Mouse (Mus musculus) hindbrain, embryonic 10.5 days (tissue): ENCODE results near the gene Ccdc85b. TPM values are rescaled to one million over a fixed set of nuclear protein-coding genes. Genes with fewer than 3 reads are reported as not detected.
A peak's percentile ranks its signal among the peaks of the same experiment; 100 is the strongest.

Experiments used
- DNase-seq: peaks from one replicate; pipeline ENCODE4 v3.0.0-alpha.2; 2017; ENCODE audit warnings: low spot score
- H3K27ac ChIP-seq: fragments of 300-500 bp; sonication (generic); 2 replicates; pipeline ENCODE4 v1.5.1; 2016; ENCODE audit warnings: mild to moderate bottlenecking, moderate library complexity
- H3K27me3 ChIP-seq: fragments of 300-500 bp; sonication (generic); 2 replicates; pipeline ENCODE4 v1.6.1; 2016; ENCODE audit warnings: mild to moderate bottlenecking; ENCODE audit not compliant: poor library complexity, insufficient read depth, severe bottlenecking
- H3K36me3 ChIP-seq: fragments of 300-500 bp; sonication (generic); 2 replicates; pipeline ENCODE4 v1.6.1; 2016; ENCODE audit warnings: mild to moderate bottlenecking, moderate library complexity
- H3K4me1 ChIP-seq: fragments of 300-500 bp; sonication (generic); replicated peaks from 2 replicates; pipeline ENCODE4 v1.6.1; 2016; ENCODE audit warnings: mild to moderate bottlenecking
- H3K4me3 ChIP-seq: fragments of 300-500 bp; sonication (generic); 2 replicates; pipeline ENCODE4 v1.5.1; 2016; ENCODE audit warnings: mild to moderate bottlenecking, moderate library complexity
- H3K9me3 ChIP-seq: fragments of 300-500 bp; sonication (generic); 2 replicates; pipeline ENCODE4 v1.6.1; 2016; ENCODE audit warnings: mild to moderate bottlenecking, moderate library complexity
- WGBS: fragments of 180-500 bp; shearing (Covaris S2); methylation state at CpG from one replicate; pipeline ENCODE4 v1.1.7; 2016; 5-methylcytosine and 5-hydroxymethylcytosine counted together
- polyA plus RNA-seq: library from polyadenylated mRNA; unstranded; fragments of >200 nt; fragmentation: Nextera tagmentation; extraction: Ambion mirVana; gene quantifications from 2 replicates; pipeline ENCODE4 v1.2.1, GENCODE M21; 2016

The Ccdc85b gene
- polyA plus RNA-seq, 1 experiment from 2014 or later: 8.6 TPM

DNA sequence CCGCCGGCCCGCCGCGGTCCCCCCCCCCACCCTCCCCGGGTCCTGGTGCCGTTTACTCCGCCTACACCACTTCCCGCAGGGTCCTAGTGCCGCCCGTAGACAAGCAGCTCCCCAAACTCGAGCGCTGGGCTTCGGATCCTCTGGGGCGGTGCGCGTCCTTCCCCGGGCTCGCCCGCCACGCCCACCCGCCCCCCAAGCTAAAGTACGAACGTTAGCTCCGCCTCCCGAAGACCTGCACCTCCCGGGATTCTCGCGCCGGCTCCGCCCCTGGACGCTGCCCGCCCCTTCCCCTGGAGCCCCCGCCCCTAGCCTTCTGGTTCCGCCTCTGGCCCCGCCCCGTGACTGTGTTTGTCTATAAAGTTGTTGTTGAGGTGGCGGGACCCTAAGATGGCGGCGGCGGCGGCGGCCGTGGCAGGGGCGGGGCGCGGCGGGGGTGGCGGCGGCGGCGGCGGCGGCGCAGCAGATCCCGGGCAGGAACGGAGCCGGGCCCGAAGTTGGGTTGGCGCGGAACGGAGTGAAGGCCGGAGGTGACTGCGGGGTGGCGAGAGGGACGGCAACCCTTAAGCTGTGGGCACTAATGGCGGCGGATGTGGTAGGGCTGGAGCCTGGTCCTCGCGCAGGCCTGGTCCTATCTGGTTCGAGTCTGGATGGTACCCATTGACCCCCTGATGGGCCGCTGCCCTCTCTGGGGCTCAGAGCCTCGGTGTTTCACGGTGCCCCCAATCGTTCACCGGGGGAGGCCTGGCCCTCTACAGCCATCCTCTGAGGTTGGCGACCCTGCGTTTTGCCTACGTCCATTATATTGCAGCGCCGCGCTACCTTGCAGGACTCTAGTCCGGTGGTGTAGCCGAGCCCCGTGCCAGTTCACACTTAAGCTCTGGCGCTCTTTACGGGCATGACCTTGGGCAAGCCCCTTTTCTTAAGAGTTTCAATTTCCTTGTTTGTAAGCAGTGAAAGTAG, 32.6 kb downstream of the Ccdc85b start, which contains the start of the genes Drap1 and AI837181:
Gene Drap1, minus strand, starts transcription at position 198 of the 960 bp plus-strand sequence.
Gene AI837181, plus strand, starts transcription at position 363 of the 960 bp plus-strand sequence.
- no peaks in the 10 kb centered on the region for H3K9me3 ChIP-seq
- peaks cover 42% of the 10 kb centered on the region for H3K4me1 ChIP-seq
- H3K27ac ChIP-seq: peak within 1 kb of the TSS; percentile 98
- no peaks in the 10 kb centered on the region for H3K27me3 ChIP-seq
- peak; percentile 97 for DNase-seq
- peaks cover 57% of the 10 kb centered on the region for H3K36me3 ChIP-seq
- WGBS: under 1% methylated on average over 87 of the region's 87 CpGs
- peak within 1 kb of the TSS; percentile 90 for H3K4me3 ChIP-seq

DNA sequence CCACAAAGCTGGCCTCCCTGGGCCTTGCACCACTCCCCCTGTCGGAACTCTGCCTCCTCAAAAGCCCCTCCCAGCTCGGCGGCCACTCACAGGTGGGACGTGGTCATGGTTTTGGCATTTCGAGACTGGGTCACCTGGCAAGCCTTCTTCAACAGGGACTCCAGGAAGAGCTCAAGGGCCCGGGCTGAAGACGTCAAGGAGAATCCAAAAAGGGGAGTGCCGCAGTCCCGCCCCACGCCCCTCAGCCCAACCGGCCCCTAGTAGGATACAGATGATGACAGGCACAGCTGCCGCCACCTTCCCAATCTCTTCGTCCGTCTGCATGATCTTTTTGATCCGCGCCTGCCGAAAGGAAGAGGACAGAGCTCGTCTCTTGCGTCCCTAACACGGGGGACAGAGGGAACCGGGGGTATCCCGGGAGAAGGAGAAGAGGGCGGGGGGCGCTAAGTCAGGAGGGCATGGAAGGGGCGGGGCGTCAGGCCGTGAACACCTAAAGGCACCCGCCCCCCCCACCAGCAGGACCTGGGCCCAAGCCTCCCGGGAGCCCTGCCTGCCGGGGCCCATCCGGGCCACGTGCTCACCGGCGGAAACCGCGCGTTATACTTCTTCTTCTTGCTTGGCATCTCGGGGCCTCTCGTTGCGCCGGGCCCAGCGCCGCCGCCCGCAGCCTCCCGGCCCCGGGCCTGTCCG, 33.5 kb downstream of the Ccdc85b start:
- WGBS: under 1% methylated on average over 48 of the region's 48 CpGs
- no peak for DNase-seq
- H3K27ac ChIP-seq: peak overlapping the region; percentile 98

DNA sequence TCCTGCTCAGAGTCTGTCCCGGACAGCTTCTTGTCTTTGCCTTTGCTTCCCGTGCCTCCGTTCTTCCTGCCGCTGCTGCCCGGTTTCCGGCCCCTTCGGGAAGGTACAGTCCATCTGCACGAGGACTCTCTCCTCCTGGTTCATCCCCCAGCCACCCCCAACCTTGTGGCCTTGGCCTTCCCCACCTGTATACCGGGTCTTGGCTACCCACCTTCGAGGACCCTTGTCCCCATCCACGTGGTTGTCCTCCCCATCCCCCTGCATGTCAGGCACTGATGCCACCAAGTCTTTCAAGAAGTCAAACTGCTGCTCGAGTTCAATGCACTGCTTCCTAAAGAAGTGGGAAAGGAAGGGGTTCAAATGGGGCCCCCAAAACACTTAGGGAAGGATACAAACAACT, 34.1 kb downstream of the Ccdc85b start:
- peak overlapping the region; percentile 90 for H3K4me3 ChIP-seq
- peak overlapping the region; percentile 98 for H3K27ac ChIP-seq
- no peak for DNase-seq
- WGBS: 73% methylated on average over 12 of the region's 12 CpGs
- H3K36me3 ChIP-seq: peaks cover 65% of the 10 kb centered on the region
- H3K4me1 ChIP-seq: peaks cover 42% of the 10 kb centered on the region
- no peaks in the 10 kb centered on the region for H3K9me3 ChIP-seq
- H3K27me3 ChIP-seq: no peaks in the 10 kb centered on the region

More for the DNA sequence above, 33.5 kb downstream of the Ccdc85b start:
- no peaks in the 10 kb centered on the region for H3K27me3 ChIP-seq
- H3K36me3 ChIP-seq: peaks cover 65% of the 10 kb centered on the region
- no peaks in the 10 kb centered on the region for H3K9me3 ChIP-seq
- H3K4me1 ChIP-seq: peaks cover 42% of the 10 kb centered on the region
- peak overlapping the region; percentile 90 for H3K4me3 ChIP-seq

DNA sequence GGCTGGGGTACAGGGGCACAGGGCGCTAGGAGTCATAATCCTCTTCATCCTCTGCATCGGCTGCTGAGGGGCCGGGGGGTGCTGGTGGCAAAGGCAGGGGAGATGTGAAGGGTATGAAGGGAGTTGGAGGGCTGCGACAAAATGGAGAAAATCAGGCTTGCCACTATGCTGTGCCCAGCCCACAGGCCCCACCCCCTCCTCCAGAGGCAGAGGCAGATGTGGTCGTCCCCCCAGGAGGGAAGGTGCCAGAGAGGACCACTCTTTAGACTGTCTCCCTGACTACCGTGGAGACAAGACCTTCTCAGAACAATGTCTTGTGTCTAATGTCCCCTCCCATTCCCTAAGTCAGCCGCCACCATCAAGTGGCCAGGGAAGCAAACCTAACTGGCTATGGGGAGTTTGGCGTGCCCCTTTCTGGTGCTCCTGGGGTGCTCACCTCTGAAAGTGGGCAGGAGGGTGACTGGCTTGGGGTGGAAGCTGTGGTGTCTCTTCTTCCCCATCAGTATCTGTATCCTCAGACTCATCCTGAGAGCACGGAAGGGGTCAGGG, 34.7 kb downstream of the Ccdc85b start:
- Histone ChIP-seq H3K4me3 (peak overlapping the region; percentile 90), H3K9me3 (no peaks in the 10 kb centered on the region), H3K27ac (peak overlapping the region; percentile 98; the same call in 1 of the 2 replicates), H3K36me3 (peaks cover 69% of the 10 kb centered on the region), H3K4me1 (peaks cover 41% of the 10 kb centered on the region), H3K27me3 (no peaks in the 10 kb centered on the region)
- DNase-seq: no peak
- 71% methylated on average over 9 of the region's 9 CpGs for WGBS

DNA sequence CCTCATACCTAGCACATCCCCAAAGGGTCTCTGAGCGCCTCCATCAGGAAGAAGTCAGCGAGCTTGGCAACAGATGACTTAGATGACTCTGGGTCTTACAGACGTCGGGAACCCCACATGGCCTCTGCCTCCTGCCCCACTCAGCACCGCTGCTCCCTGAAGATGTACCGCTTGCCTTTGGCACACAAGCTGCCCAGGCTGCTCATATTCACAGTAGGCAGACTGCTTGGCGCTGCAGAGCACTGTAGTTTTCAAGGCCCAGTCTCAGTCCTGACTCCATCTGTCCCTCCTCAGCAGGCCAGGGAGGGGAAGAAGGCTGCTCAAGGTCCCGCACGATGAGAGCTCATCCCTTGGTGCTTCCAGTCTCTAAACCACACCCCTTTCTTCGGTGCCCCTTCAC, 35.4 kb downstream of the Ccdc85b start:
- H3K4me1 ChIP-seq: peaks cover 39% of the 10 kb centered on the region
- DNase-seq: no peak
- no peaks in the 10 kb centered on the region for H3K9me3 ChIP-seq
- no peak overlapping the region for H3K27ac ChIP-seq
- peak overlapping the region; percentile 1; the same call in 1 of the 2 replicates for H3K4me3 ChIP-seq
- peaks cover 69% of the 10 kb centered on the region for H3K36me3 ChIP-seq
- H3K27me3 ChIP-seq: no peaks in the 10 kb centered on the region
- WGBS: 89% methylated on average over 10 of the region's 10 CpGs

DNA sequence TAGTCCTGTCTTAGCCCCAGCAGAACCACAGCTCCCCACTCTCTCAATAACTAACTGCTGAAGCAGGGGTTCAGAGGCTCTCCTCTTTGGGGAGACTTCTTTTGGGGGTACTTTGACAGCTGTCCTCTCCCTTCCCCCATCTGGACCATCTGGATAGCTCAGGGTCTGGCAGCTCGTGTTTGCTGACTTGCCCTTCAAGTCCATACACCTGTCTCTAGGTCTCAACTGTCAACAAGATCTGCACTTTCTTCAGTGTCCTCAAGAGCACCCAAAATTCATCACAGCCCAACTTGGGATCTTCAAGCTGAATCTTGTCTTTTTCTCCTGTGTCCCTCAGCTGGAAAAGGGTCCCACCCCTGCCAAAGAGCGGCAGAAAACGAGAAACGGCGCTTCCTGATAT, 35.9 kb downstream of the Ccdc85b start:
- Histone ChIP-seq H3K27me3 (no peaks in the 10 kb centered on the region), H3K9me3 (no peaks in the 10 kb centered on the region), H3K4me3 (no peak overlapping the region), H3K27ac (no peak overlapping the region), H3K4me1 (peaks cover 34% of the 10 kb centered on the region), H3K36me3 (peaks cover 65% of the 10 kb centered on the region)
- DNase-seq: no peak
- WGBS: 83% methylated on average over 5 of the region's 5 CpGs

DNA sequence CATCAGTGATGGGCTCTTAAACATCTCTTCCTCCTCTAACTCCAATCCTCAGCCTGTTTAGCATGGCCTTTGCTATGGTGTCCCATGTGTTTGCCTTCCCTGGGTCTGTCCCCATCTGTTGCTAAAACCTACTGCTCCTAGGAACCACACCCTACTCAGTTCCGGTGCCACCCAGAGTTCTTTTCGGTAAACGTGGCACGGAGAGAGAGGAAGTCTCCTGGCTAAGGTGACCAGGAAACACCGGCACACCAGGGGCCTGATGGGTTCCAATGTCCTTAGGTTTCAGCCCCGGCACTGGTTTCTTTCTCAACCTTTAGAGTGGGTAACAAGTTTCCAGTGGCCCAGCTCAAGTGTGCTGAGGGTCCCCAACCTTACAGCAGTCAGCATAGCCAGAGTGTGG, 37.1 kb downstream of the Ccdc85b start:
- WGBS: 93% methylated on average over 6 of the region's 6 CpGs
- no peak overlapping the region for H3K27ac ChIP-seq
- H3K36me3 ChIP-seq: peaks cover 54% of the 10 kb centered on the region
- no peaks in the 10 kb centered on the region for H3K9me3 ChIP-seq
- no peaks in the 10 kb centered on the region for H3K27me3 ChIP-seq
- H3K4me3 ChIP-seq: no peak overlapping the region; the same call in 1 of the 2 replicates
- peaks cover 22% of the 10 kb centered on the region for H3K4me1 ChIP-seq
- no peak for DNase-seq

DNA sequence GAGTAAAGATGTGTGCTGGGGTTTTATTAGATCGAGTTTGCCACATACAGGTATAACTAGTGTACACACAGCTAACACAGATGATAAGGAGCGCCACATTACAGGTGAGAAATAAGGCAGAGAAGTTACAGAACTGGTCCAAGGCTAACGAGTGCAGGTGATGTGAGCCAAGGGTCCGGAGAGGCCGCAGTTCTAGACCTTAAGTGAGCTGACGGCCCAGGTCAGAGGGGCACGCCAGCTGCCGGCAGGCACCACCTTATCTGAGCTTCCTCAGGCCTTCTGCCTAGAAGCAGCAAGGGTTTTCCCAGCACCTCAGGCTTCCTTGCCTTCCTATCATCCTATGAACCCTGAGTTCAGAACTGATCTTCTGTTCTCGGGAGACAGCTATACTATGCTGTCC, 38.1 kb downstream of the Ccdc85b start:
- 92% methylated on average over 9 of the region's 9 CpGs for WGBS
- Histone ChIP-seq H3K9me3 (no peaks in the 10 kb centered on the region), H3K36me3 (peaks cover 54% of the 10 kb centered on the region), H3K4me1 (peaks cover 21% of the 10 kb centered on the region), H3K27ac (no peak overlapping the region), H3K27me3 (no peaks in the 10 kb centered on the region), H3K4me3 (no peak overlapping the region)
- no peak for DNase-seq

DNA sequence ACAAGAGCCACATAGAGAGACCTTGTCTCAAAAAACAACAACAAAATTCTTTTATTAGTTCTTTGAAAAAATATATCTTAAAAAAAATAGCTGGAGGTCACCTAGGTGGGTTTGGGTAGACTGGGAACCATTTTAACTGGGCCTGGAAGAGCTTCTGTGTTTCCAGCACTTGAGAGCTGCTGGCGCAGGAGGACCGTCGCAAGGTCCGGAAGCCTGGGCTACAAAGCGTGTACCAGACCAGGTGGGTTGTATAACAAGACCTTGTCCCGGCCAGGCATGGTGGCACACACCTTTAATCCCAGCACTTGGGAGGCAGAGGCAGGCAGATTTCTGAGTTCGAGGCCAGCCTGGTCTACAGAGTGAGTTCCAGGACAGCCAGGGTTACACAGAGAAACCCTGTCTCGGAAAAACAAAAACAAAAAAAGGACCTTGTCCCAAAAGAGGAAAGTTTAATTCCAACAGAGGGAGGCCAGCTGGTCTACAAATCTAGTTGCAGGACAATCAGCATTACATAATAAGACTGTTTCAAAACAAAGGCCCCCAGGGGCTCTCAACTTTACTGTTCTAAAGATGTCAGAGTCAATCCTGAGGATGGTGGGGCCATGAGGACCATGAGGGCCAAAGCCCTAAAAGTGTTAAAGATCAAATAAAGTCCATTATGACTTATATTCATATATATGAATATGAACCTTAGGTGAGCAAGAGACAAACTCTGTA, 38.8 kb downstream of the Ccdc85b start:
- Histone ChIP-seq H3K4me1 (peaks cover 18% of the 10 kb centered on the region), H3K27ac (no peak overlapping the region), H3K36me3 (peaks cover 54% of the 10 kb centered on the region), H3K4me3 (no peak overlapping the region), H3K9me3 (no peaks in the 10 kb centered on the region), H3K27me3 (no peaks in the 10 kb centered on the region)
- DNase-seq: no peak
- WGBS: 94% methylated on average over 8 of the region's 8 CpGs

DNA sequence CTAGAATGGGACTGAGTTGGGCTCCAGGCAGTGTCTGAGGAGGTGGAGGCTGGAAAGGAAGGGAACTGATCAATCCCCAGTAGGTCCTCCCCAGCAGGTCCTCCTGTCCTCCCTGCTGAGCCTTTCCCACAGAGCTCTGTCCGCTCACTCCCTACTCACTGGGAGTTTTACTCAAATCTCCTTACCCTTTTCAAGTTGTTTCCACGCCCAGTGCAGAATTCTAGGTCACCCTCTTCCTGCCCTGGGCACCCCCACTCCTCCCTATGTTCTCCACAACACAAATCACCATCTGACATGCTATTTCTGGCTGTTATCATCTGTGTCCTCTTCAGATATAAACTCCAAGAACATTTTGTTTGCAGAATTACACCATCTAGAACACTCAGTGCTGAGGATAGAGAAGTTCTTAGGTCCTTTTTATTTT, 43.1 kb downstream of the Ccdc85b start:
- Histone ChIP-seq H3K27me3 (no peaks in the 10 kb centered on the region), H3K9me3 (no peaks in the 10 kb centered on the region), H3K4me1 (peaks cover 3% of the 10 kb centered on the region; the same call in 1 of the 2 replicates), H3K4me3 (no peak overlapping the region), H3K27ac (no peak overlapping the region), H3K36me3 (peaks cover 14% of the 10 kb centered on the region)
- no peak for DNase-seq
- 64% methylated on average over 2 of the region's 2 CpGs for WGBS

DNA sequence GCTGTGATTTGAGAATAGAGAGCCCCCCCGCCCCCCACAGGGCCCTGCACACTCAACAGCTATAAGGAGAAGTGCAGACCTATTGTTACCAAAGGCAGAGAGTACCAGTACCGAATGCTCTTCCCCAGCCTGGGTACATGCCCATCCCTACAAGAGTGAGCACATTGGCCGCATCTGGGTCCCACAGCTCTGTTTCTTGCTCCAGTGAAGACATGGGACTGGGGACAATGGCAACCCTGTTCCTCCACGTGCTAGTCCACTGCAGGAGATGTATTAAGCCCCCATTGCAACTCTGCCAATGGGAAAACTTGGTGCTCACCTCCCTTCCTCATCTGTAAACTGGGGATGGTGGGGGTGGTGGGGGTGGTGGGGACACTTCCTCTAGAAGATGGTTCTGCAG, 43.9 kb downstream of the Ccdc85b start:
- no peak for DNase-seq
- WGBS: 75% methylated on average over 4 of the region's 4 CpGs
- H3K4me3 ChIP-seq: no peak overlapping the region
- H3K36me3 ChIP-seq: peaks cover 13% of the 10 kb centered on the region
- H3K4me1 ChIP-seq: peaks cover 3% of the 10 kb centered on the region; the same call in 1 of the 2 replicates
- no peaks in the 10 kb centered on the region for H3K9me3 ChIP-seq
- H3K27ac ChIP-seq: no peak overlapping the region
- no peaks in the 10 kb centered on the region for H3K27me3 ChIP-seq

DNA sequence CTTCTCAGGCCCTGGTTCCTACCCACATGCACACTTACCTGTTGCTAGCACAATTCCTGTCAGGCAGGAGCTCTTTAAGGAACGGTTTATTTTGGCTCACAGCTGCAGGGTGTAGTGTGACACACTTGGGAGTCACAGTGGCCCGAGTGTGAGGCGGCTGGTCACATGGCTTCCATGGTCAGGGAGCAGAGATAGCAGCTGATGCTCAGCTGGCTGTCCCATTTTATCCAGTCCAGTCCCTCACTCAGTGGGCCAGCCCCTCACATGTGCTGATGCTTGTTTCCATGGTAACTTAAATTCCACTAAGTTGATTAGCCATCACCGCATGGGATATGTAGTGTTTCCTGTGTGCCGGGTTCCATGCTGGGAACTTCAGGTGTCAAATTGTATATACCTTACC, 45.7 kb downstream of the Ccdc85b start:
- no peaks in the 10 kb centered on the region for H3K27me3 ChIP-seq
- peaks cover 4% of the 10 kb centered on the region; the same call in 1 of the 2 replicates for H3K36me3 ChIP-seq
- H3K4me1 ChIP-seq: peaks cover 15% of the 10 kb centered on the region
- H3K4me3 ChIP-seq: no peak overlapping the region
- 78% methylated on average over 5 of the region's 5 CpGs for WGBS
- H3K9me3 ChIP-seq: no peaks in the 10 kb centered on the region
- no peak for DNase-seq
- H3K27ac ChIP-seq: no peak overlapping the region
